Mouse (Mus musculus) liver, adult 2 months (tissue): ENCODE results near the gene Gm39566.

ENCODE experiments used
- CTCF ChIP-seq: fragments of 200-500 bp; IDR thresholded peaks from 2 replicates; pipeline ENCODE4 v1.5.1; 2011; ENCODE audit warnings: low read depth, low read length, control low read depth
- POLR2A ChIP-seq: fragments of 200-500 bp; IDR thresholded peaks from 2 replicates; pipeline ENCODE4 v1.6.1; 2011; ENCODE audit warnings: low read length, control low read depth; ENCODE audit not compliant: insufficient read depth; ENCODE audit errors: extremely low read depth

- TF ChIP-seq CTCF (no peak), POLR2A (no peak)
Observed at GRCm38 (mm10) chr11:69784793-69785272, 30.3 kb downstream of the Gm39566 start.
